Mouse (Mus musculus): ENCODE results near the gene Pih1d1. TPM values are rescaled to one million over a fixed set of nuclear protein-coding genes. Genes with fewer than 3 reads are reported as not detected.

Pih1d1 gene
- polyA plus RNA-seq, 1 experiment from 2014 or later: 108 TPM

DNA sequence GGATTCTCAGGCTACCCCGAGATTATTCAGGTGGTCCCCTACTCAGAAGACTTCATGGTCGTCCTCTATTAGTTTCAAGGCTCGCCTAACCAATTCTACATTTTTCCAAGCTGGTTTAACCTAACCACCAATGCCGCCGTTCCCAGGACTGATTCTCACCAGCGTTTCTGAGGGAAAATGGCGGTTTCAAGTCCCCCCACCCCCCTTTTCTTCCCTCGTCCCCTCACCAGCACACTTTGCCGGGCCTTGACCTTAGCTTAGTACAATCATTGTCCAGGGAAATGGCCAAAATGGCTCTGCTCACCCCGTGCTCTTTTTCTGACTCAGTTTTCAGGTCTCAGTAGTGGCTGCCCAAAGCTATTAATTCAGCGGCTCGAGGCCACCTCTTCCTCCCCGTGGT lies 21.3 kb downstream of the Pih1d1 start:
- no peak overlapping the region for H3K4me3 ChIP-seq (ENCODE audit: low read depth, low read length)
- no peak for DNase-seq (ENCODE audit: low spot score)
- H3K9me3 ChIP-seq (replicated peaks; ENCODE audit: control insufficient read depth, low read length): no peaks in the 10 kb centered on the region
- H3K4me1 ChIP-seq (ENCODE audit: control insufficient read depth, insufficient read depth, low read length): no peaks in the 10 kb centered on the region
- H3K36me3 ChIP-seq (ENCODE audit: control insufficient read depth, insufficient read depth, low read length): no peaks in the 10 kb centered on the region
- no peak overlapping the region for H3K4me2 ChIP-seq (ENCODE audit: low read length)
- H3K9ac ChIP-seq (ENCODE audit: low read length): no peak overlapping the region
- 2% methylated on average over 13 of the region's 13 CpGs for WGBS
- no peak overlapping the region for H3K27ac ChIP-seq (ENCODE audit: low read depth, low read length)
- no peak for ATAC-seq
- H3K27me3 ChIP-seq (replicated peaks; ENCODE audit: control insufficient read depth, insufficient read depth, low read length): peaks cover 65% of the 10 kb centered on the region

DNA sequence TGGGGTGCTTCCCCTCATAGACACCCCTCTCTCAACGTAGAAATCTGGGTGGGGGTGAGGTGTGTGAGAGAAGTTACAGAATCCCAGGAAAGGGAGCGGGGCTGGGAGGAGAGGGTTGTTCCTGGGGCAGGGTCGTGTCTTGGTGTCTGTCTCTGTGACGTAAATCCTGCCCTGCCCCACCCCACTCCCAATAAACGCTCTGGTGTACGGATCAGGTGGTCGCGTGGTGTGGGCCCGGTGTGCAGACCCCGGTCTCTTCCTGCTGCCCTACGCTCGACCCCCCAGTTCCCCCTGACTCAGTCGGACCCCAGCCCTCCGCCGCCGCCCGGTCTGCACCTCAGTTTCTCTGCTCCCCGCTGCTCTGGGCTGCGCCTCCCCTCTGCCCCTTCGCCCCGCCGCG lies 21.8 kb downstream of the Pih1d1 start:
- Histone ChIP-seq H3K27me3 (replicated peaks; ENCODE audit: control insufficient read depth, insufficient read depth, low read length) (peaks cover 70% of the 10 kb centered on the region), H3K4me2 (ENCODE audit: low read length) (peak overlapping the region; percentile 28), H3K9me3 (replicated peaks; ENCODE audit: control insufficient read depth, low read length) (no peaks in the 10 kb centered on the region), H3K27ac (ENCODE audit: low read depth, low read length) (no peak overlapping the region), H3K4me1 (ENCODE audit: control insufficient read depth, insufficient read depth, low read length) (no peaks in the 10 kb centered on the region), H3K36me3 (ENCODE audit: control insufficient read depth, insufficient read depth, low read length) (no peaks in the 10 kb centered on the region), H3K4me3 (ENCODE audit: low read depth, low read length) (no peak overlapping the region), H3K9ac (ENCODE audit: low read length) (no peak overlapping the region)
- no peak for ATAC-seq
- no peak for DNase-seq (ENCODE audit: low spot score)
- WGBS: under 1% methylated on average over 23 of the region's 23 CpGs

- WGBS: 2% methylated on average over 31 of the region's 31 CpGs
- Histone ChIP-seq H3K27me3 (replicated peaks; ENCODE audit: control insufficient read depth, insufficient read depth, low read length) (peaks cover 74% of the 10 kb centered on the region), H3K27ac (ENCODE audit: low read depth, low read length) (no peak overlapping the region), H3K36me3 (ENCODE audit: control insufficient read depth, insufficient read depth, low read length) (no peaks in the 10 kb centered on the region), H3K4me3 (ENCODE audit: low read depth, low read length) (no peak overlapping the region), H3K4me2 (ENCODE audit: low read length) (peak overlapping the region; percentile 28), H3K9ac (ENCODE audit: low read length) (no peak overlapping the region), H3K9me3 (replicated peaks; ENCODE audit: control insufficient read depth, low read length) (no peaks in the 10 kb centered on the region), H3K4me1 (ENCODE audit: control insufficient read depth, insufficient read depth, low read length) (0 out of 2 replicates have a peak, but pooled peaks cover 2% of the 10 kb centered on the region)
- DNase-seq (ENCODE audit: low spot score): no peak
- ATAC-seq: no peak
Measured at GRCm38 (mm10) chr7:45176356-45176755, 22.3 kb downstream of the Pih1d1 start.

DNA sequence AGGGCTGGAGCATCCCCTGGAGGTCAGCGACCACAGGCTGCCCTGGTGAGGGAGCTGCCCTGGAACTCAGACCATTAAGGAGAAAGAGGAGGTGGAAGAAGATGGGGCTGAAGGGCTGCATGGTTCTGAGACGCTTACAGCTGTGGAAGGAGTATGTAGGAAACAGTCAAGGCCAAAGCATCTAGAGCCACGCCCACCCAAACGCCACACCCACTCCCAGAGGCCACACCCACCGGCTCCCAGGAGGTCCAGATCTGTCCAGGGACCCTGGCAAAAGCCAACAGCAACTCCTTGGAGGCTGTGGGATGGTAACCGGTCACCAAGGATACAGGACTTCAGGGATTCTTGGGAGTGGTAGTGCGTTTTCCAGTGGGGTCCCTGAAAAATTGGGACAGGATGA lies 24.4 kb downstream of the Pih1d1 start:
- DNase-seq (ENCODE audit: low spot score) (no peak), ATAC-seq (no peak)
- Histone ChIP-seq H3K27me3 (replicated peaks; ENCODE audit: control insufficient read depth, insufficient read depth, low read length) (peaks cover 96% of the 10 kb centered on the region), H3K27ac (ENCODE audit: low read depth, low read length) (no peak overlapping the region), H3K36me3 (ENCODE audit: control insufficient read depth, insufficient read depth, low read length) (no peaks in the 10 kb centered on the region), H3K4me1 (ENCODE audit: control insufficient read depth, insufficient read depth, low read length) (peaks cover 7% of the 10 kb centered on the region; the same call in 1 of the 2 replicates), H3K4me2 (ENCODE audit: low read length) (no peak overlapping the region), H3K9me3 (replicated peaks; ENCODE audit: control insufficient read depth, low read length) (no peaks in the 10 kb centered on the region), H3K9ac (ENCODE audit: low read length) (no peak overlapping the region), H3K4me3 (ENCODE audit: low read depth, low read length) (no peak overlapping the region)
- 22% methylated on average over 7 of the region's 7 CpGs for WGBS

GRCm38 (mm10) chr7:45179469-45179868 lies 25.4 kb downstream of the Pih1d1 start, which contains the start of gene Gfy:
Gene Gfy, minus strand, starts transcription at chr7:45179569.
- 23% methylated on average over 7 of the region's 7 CpGs for WGBS
- Histone ChIP-seq H3K27ac (ENCODE audit: low read depth, low read length) (no peak within 1 kb of the TSS), H3K36me3 (ENCODE audit: control insufficient read depth, insufficient read depth, low read length) (no peaks in the 10 kb centered on the region), H3K4me1 (ENCODE audit: control insufficient read depth, insufficient read depth, low read length) (peaks cover 7% of the 10 kb centered on the region; the same call in 1 of the 2 replicates), H3K4me3 (ENCODE audit: low read depth, low read length) (no peak within 1 kb of the TSS), H3K4me2 (ENCODE audit: low read length) (no peak within 1 kb of the TSS), H3K27me3 (replicated peaks; ENCODE audit: control insufficient read depth, insufficient read depth, low read length) (peaks cover 98% of the 10 kb centered on the region), H3K9me3 (replicated peaks; ENCODE audit: control insufficient read depth, low read length) (no peaks in the 10 kb centered on the region), H3K9ac (ENCODE audit: low read length) (no peak within 1 kb of the TSS)
- ATAC-seq (no peak), DNase-seq (ENCODE audit: low spot score) (no peak)

DNA sequence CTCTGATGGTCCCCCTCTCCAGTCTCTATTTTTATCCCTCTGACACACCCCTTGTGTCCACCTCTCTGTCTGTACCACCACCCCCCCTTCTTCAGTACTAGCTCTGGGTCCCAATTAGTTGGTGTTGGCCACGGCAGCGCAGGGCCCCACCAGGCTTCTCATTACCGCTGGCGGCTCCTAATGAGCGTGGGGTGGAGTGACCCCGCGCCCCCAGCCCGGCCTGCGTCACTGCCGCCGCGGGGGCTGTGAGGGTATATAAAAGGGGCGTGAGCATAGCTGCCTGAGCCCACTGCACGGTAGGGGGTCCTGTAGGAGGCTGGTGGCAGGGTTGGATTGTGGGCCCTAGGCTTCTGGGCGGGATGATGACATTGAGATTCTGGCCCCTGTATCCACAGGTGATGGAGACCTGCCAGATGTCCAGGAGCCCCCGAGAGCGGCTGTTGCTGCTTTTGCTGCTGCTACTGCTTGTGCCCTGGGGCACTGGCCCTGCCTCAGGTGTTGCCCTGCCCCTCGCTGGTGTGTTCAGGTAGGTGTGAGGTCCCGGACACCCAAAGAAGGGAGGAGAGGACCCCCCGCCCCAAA lies 26.9 kb downstream of the Pih1d1 start, which contains the start of gene Pth2:
Pth2 (plus strand) TSS at position 100 of the 582 bp plus-strand sequence.
- ATAC-seq: no peak
- Histone ChIP-seq H3K4me3 (ENCODE audit: low read depth, low read length) (peak within 1 kb of the TSS; percentile 19; the same call in 1 of the 2 replicates), H3K36me3 (ENCODE audit: control insufficient read depth, insufficient read depth, low read length) (no peaks in the 10 kb centered on the region), H3K27me3 (replicated peaks; ENCODE audit: control insufficient read depth, insufficient read depth, low read length) (peaks cover 87% of the 10 kb centered on the region), H3K9ac (ENCODE audit: low read length) (no peak within 1 kb of the TSS), H3K27ac (ENCODE audit: low read depth, low read length) (no peak within 1 kb of the TSS), H3K9me3 (replicated peaks; ENCODE audit: control insufficient read depth, low read length) (no peaks in the 10 kb centered on the region), H3K4me1 (ENCODE audit: control insufficient read depth, insufficient read depth, low read length) (peaks cover 7% of the 10 kb centered on the region; the same call in 1 of the 2 replicates), H3K4me2 (ENCODE audit: low read length) (peak within 1 kb of the TSS; percentile 50)
- 9% methylated on average over 20 of the region's 20 CpGs for WGBS
- no peak for DNase-seq (ENCODE audit: low spot score)

GRCm38 (mm10) chr7:45181540-45181939 lies 27.4 kb downstream of the Pih1d1 start:
- H3K27ac ChIP-seq (ENCODE audit: low read depth, low read length): no peak overlapping the region
- H3K4me3 ChIP-seq (ENCODE audit: low read depth, low read length): peak overlapping the region; percentile 6; the same call in 1 of the 2 replicates
- peak overlapping the region; percentile 50 for H3K4me2 ChIP-seq (ENCODE audit: low read length)
- H3K36me3 ChIP-seq (ENCODE audit: control insufficient read depth, insufficient read depth, low read length): no peaks in the 10 kb centered on the region
- H3K9ac ChIP-seq (ENCODE audit: low read length): no peak overlapping the region
- peaks cover 7% of the 10 kb centered on the region; the same call in 1 of the 2 replicates for H3K4me1 ChIP-seq (ENCODE audit: control insufficient read depth, insufficient read depth, low read length)
- no peaks in the 10 kb centered on the region for H3K9me3 ChIP-seq (replicated peaks; ENCODE audit: control insufficient read depth, low read length)
- ATAC-seq (no peak; the same call in 1 of the 2 replicates), DNase-seq (ENCODE audit: low spot score) (no peak)
- peaks cover 81% of the 10 kb centered on the region for H3K27me3 ChIP-seq (replicated peaks; ENCODE audit: control insufficient read depth, insufficient read depth, low read length)
- 6% methylated on average over 24 of the region's 35 CpGs for WGBS

GRCm38 (mm10) chr7:45182199-45182601 lies 28.1 kb downstream of the Pih1d1 start:
- peak overlapping the region; percentile 26; the same call in 1 of the 2 replicates for H3K9ac ChIP-seq (ENCODE audit: low read length)
- H3K4me3 ChIP-seq (ENCODE audit: low read depth, low read length): peak overlapping the region; percentile 19
- no peaks in the 10 kb centered on the region for H3K9me3 ChIP-seq (replicated peaks; ENCODE audit: control insufficient read depth, low read length)
- ATAC-seq (peak; percentile 94), DNase-seq (ENCODE audit: low spot score) (peak; percentile 93)
- H3K27ac ChIP-seq (ENCODE audit: low read depth, low read length): no peak overlapping the region
- no peaks in the 10 kb centered on the region for H3K36me3 ChIP-seq (ENCODE audit: control insufficient read depth, insufficient read depth, low read length)
- peaks cover 75% of the 10 kb centered on the region for H3K27me3 ChIP-seq (replicated peaks; ENCODE audit: control insufficient read depth, insufficient read depth, low read length)
- peaks cover 7% of the 10 kb centered on the region; the same call in 1 of the 2 replicates for H3K4me1 ChIP-seq (ENCODE audit: control insufficient read depth, insufficient read depth, low read length)
- WGBS: under 1% methylated on average over 34 of the region's 34 CpGs
- H3K4me2 ChIP-seq (ENCODE audit: low read length): peak overlapping the region; percentile 50

GRCm38 (mm10) chr7:45182606-45183005 lies 28.5 kb downstream of the Pih1d1 start:
- ATAC-seq: 0 out of 2 replicates have a peak, but pooled peaks have one; percentile 26
- H3K4me1 ChIP-seq (ENCODE audit: control insufficient read depth, insufficient read depth, low read length): peaks cover 7% of the 10 kb centered on the region; the same call in 1 of the 2 replicates
- peak overlapping the region; percentile 19 for H3K4me3 ChIP-seq (ENCODE audit: low read depth, low read length)
- H3K36me3 ChIP-seq (ENCODE audit: control insufficient read depth, insufficient read depth, low read length): no peaks in the 10 kb centered on the region
- H3K27ac ChIP-seq (ENCODE audit: low read depth, low read length): no peak overlapping the region
- H3K4me2 ChIP-seq (ENCODE audit: low read length): peak overlapping the region; percentile 50
- no peak for DNase-seq (ENCODE audit: low spot score)
- peaks cover 71% of the 10 kb centered on the region for H3K27me3 ChIP-seq (replicated peaks; ENCODE audit: control insufficient read depth, insufficient read depth, low read length)
- no peaks in the 10 kb centered on the region for H3K9me3 ChIP-seq (replicated peaks; ENCODE audit: control insufficient read depth, low read length)
- 19% methylated on average over 11 of the region's 11 CpGs for WGBS
- H3K9ac ChIP-seq (ENCODE audit: low read length): peak overlapping the region; percentile 26; the same call in 1 of the 2 replicates

Data from forebrain, embryonic 14.5 days (tissue).